Mouse (Mus musculus): ENCODE data around the gene Gna12.

- TF ChIP-seq CTCF (conservative IDR thresholded peaks at IDR 0.05; ENCODE audit: low read length) = peak; percentile 39
- no peak for TF ChIP-seq POU5F1 (IDR thresholded peaks at IDR 0.05; ENCODE audit: borderline replicate concordance, low read length)
These were observed 29.5 kb upstream of the Gna12 start for GRCm38 (mm10) chr5:140859730-140860129.
